Mouse (Mus musculus): ENCODE measurements at regions not wholly inside any gene's neighbourhood (a gene's known extent, or its start where the extent isn't known, plus 50 kb on each side); places are given as distances from the start of the nearest gene placed in this dataset.
A peak's percentile ranks its signal among the peaks of the same experiment; 100 is the strongest.

- Histone ChIP-seq H3K36me3 (ENCODE audit: insufficient read depth, low read length) (no peaks in the 10 kb centered on the region), H3K9ac (ENCODE audit: low read depth, low read length) (no peak overlapping the region), H3K9me3 (replicated peaks; ENCODE audit: low read length) (no peaks in the 10 kb centered on the region), H3K4me1 (replicated peaks; ENCODE audit: insufficient read depth, low read length) (no peaks in the 10 kb centered on the region), H3K4me3 (replicated peaks; ENCODE audit: low read depth, low read length) (no peak overlapping the region), H3K27me3 (ENCODE audit: insufficient read depth, low read length) (peaks cover 37% of the 10 kb centered on the region), H3K4me2 (ENCODE audit: low read length) (no peak overlapping the region), H3K27ac (no peak overlapping the region)
- TF ChIP-seq CTCF (IDR thresholded peaks at IDR 0.05; ENCODE audit: low read depth) = no peak
- WGBS = 6% methylated on average over 10 of the region's 10 CpGs
- DNase-seq (ENCODE audit: low spot score) (no peak), ATAC-seq (replicated peaks; ENCODE audit: low FRiP score, low read depth) (no peak)
Observed at GRCm38 (mm10) chr7:49688521-49689399, 52.1 kb upstream of the Dbx1 start.

GRCm38 (mm10) chr7:49687658-49688376 is 51.2 kb upstream of the Dbx1 start:
- Histone ChIP-seq H3K4me2 (ENCODE audit: low read length) (no peak overlapping the region), H3K4me3 (replicated peaks; ENCODE audit: low read depth, low read length) (no peak overlapping the region), H3K27ac (no peak overlapping the region), H3K27me3 (ENCODE audit: insufficient read depth, low read length) (peaks cover 42% of the 10 kb centered on the region), H3K9ac (ENCODE audit: low read depth, low read length) (no peak overlapping the region), H3K4me1 (replicated peaks; ENCODE audit: insufficient read depth, low read length) (no peaks in the 10 kb centered on the region), H3K36me3 (ENCODE audit: insufficient read depth, low read length) (no peaks in the 10 kb centered on the region), H3K9me3 (replicated peaks; ENCODE audit: low read length) (no peaks in the 10 kb centered on the region)
- no peak for ATAC-seq (replicated peaks; ENCODE audit: low FRiP score, low read depth)
- DNase-seq (ENCODE audit: low spot score) = no peak
- no peak for TF ChIP-seq CTCF (IDR thresholded peaks at IDR 0.05; ENCODE audit: low read depth)
- WGBS = 28% methylated on average over 10 of the region's 10 CpGs

- 18% methylated on average over 11 of the region's 11 CpGs for WGBS
- DNase-seq (ENCODE audit: low spot score) = peak; percentile 23
- Histone ChIP-seq H3K4me1 (replicated peaks; ENCODE audit: insufficient read depth, low read length) (no peaks in the 10 kb centered on the region), H3K4me3 (replicated peaks; ENCODE audit: low read depth, low read length) (no peak overlapping the region), H3K9me3 (replicated peaks; ENCODE audit: low read length) (no peaks in the 10 kb centered on the region), H3K27ac (no peak overlapping the region), H3K4me2 (ENCODE audit: low read length) (no peak overlapping the region), H3K27me3 (ENCODE audit: insufficient read depth, low read length) (peaks cover 49% of the 10 kb centered on the region), H3K9ac (ENCODE audit: low read depth, low read length) (no peak overlapping the region), H3K36me3 (ENCODE audit: insufficient read depth, low read length) (no peaks in the 10 kb centered on the region)
- TF ChIP-seq CTCF (IDR thresholded peaks at IDR 0.05; ENCODE audit: low read depth) = no peak
- ATAC-seq (replicated peaks; ENCODE audit: low FRiP score, low read depth) = no peak
Observed at GRCm38 (mm10) chr7:49686992-49687391, 50.3 kb upstream of the Dbx1 start.
